ENCODE assay signal across 29 mouse cellular contexts in genomic region chr1:127199186-127199585, GRCm38 (mm10). TPM values are rescaled to one million over a fixed set of nuclear protein-coding genes. Genes with fewer than 3 reads are reported as not detected.
A peak's percentile ranks its signal among the peaks of the same experiment; 100 is the strongest.
DNase-seq lines count a peak whose midpoint lies in the region; ATAC-seq lines count a peak whose summit lies in the region.
"Had no signal": no experiment of that assay in that cellular context is flagged by ENCODE, and none has a peak within 500 bp of the region (broad histone marks: within the 10 kb centered on the region; RNA-seq: fewer than 3 reads in every experiment).

No protein-coding gene starts in this region.

- H3K36me3 ChIP-seq in kidney, embryonic 15.5 days = no peaks in the 10 kb centered on the region
- H3K36me3 ChIP-seq: embryonic facial prominence, embryonic 12.5 days; embryonic facial prominence, embryonic 15.5 days; G1E; heart, embryonic 12.5 days; heart, embryonic 15.5 days; hindbrain, embryonic 10.5 days; hindbrain, embryonic 13.5 days had no signal

- H3K9ac ChIP-seq in kidney, embryonic 15.5 days = no peak overlapping the region
- H3K9ac ChIP-seq: embryonic facial prominence, embryonic 12.5 days; embryonic facial prominence, embryonic 15.5 days; forebrain, postnatal 0 days; heart, embryonic 12.5 days; heart, embryonic 15.5 days; hindbrain, embryonic 13.5 days had no signal

- H3K9me3 ChIP-seq in kidney, embryonic 15.5 days (replicated peaks) = no peaks in the 10 kb centered on the region
- H3K9me3 ChIP-seq: embryonic facial prominence, embryonic 12.5 days; embryonic facial prominence, embryonic 15.5 days; heart, embryonic 12.5 days; heart, embryonic 15.5 days; hindbrain, embryonic 10.5 days; hindbrain, embryonic 13.5 days had no signal

- H3K27me3 ChIP-seq in kidney, embryonic 15.5 days = no peaks in the 10 kb centered on the region
- H3K27me3 ChIP-seq: CH12.LX; embryonic facial prominence, embryonic 12.5 days; embryonic facial prominence, embryonic 15.5 days; heart, embryonic 12.5 days; heart, embryonic 15.5 days; hindbrain, embryonic 13.5 days had no signal

- no peak overlapping the region for H3K27ac ChIP-seq in kidney, embryonic 15.5 days
- H3K27ac ChIP-seq: embryonic facial prominence, embryonic 12.5 days; embryonic facial prominence, embryonic 15.5 days; heart, embryonic 15.5 days; hindbrain, embryonic 10.5 days; hindbrain, embryonic 13.5 days had no signal

- H3K4me1 ChIP-seq in kidney, embryonic 15.5 days = peaks cover 8% of the 10 kb centered on the region
- H3K4me1 ChIP-seq: embryonic facial prominence, embryonic 15.5 days; heart, embryonic 12.5 days; heart, embryonic 15.5 days had no signal

- 47% methylated on average over 2 of the region's 2 CpGs for WGBS in kidney, embryonic 15.5 days

- H3K4me2 ChIP-seq in kidney, embryonic 15.5 days = no peak overlapping the region
- H3K4me2 ChIP-seq: embryonic facial prominence, embryonic 12.5 days; embryonic facial prominence, embryonic 15.5 days; heart, embryonic 12.5 days; heart, embryonic 15.5 days; hindbrain, embryonic 13.5 days had no signal

- DNase-seq in kidney, adult 18-20 months = peak; percentile 55
- DNase-seq in kidney, postnatal 10 days = no peak
- peak; percentile 86 for DNase-seq in kidney, adult 9 months
- peak; percentile 66 for DNase-seq in yolk sac, embryonic 10.5 days (ENCODE audit: low spot score)
- DNase-seq in adrenal gland, postnatal 4 days (ENCODE audit: low spot score in 2 of 2) = no peak
- DNase-seq: adrenal gland, postnatal 10 days; adrenal gland, postnatal 36 days; B cell, adult 2 months; cerebellum, adult 11 months; cerebellum, adult 2 months; cerebellum, adult 9-11 months; cerebellum, postnatal 25 days; forebrain, postnatal 0 days; gastrocnemius, postnatal 25 days; heart, adult 18-20 months; heart, postnatal 10 days; heart, postnatal 36 days had no signal

- ATAC-seq in kidney, embryonic 15.5 days (replicated peaks; ENCODE audit: low FRiP score) = no peak
- ATAC-seq: forebrain, embryonic 14.5 days; forebrain, postnatal 0 days; hindbrain, embryonic 16.5 days; Patski had no signal

- H3K4me3 ChIP-seq in kidney, embryonic 15.5 days (replicated peaks) = no peak overlapping the region
- H3K4me3 ChIP-seq: embryonic facial prominence, embryonic 12.5 days; embryonic facial prominence, embryonic 15.5 days; heart, embryonic 12.5 days; heart, embryonic 15.5 days; hindbrain, embryonic 10.5 days; hindbrain, embryonic 13.5 days had no signal

RNA-seq across cellular contexts. Expression of gene Mgat5, which starts 5.6 kb away (rescaled TPM):
- polyA plus RNA-seq in kidney, embryonic 15.5 days (2015; fragmentation: Nextera tagmentation; extraction: Ambion mirVana) = 8.2 and 8.6 TPM in 2 replicates
- 10 to 100 TPM; 18.3 to 24.9 TPM for total RNA-seq in adrenal gland, postnatal 4 days (2021)
- polyA plus RNA-seq: G1E had no signal

Comparison
In these comparisons a context has a peak if more than half of its experiments do, and no peak if none do; other contexts are left out.
1. DNase-seq: peak in kidney, adult 18-20 months (single experiment), kidney, adult 9 months (single experiment) and yolk sac, embryonic 10.5 days (single experiment); none in kidney, postnatal 10 days (single experiment) and adrenal gland, postnatal 4 days (0 of 2).